Mouse (Mus musculus) Muller cell, postnatal 12 days (primary cell): ENCODE measurements around the gene Herpud1.
A peak's percentile ranks its signal among the peaks of the same experiment; 100 is the strongest.

Experiments used
- DNase-seq: peaks from one replicate; pipeline ENCODE4 v3.0.0-alpha.2; 2015; ENCODE audit errors: inconsistent ontology term

The Herpud1 gene

DNA sequence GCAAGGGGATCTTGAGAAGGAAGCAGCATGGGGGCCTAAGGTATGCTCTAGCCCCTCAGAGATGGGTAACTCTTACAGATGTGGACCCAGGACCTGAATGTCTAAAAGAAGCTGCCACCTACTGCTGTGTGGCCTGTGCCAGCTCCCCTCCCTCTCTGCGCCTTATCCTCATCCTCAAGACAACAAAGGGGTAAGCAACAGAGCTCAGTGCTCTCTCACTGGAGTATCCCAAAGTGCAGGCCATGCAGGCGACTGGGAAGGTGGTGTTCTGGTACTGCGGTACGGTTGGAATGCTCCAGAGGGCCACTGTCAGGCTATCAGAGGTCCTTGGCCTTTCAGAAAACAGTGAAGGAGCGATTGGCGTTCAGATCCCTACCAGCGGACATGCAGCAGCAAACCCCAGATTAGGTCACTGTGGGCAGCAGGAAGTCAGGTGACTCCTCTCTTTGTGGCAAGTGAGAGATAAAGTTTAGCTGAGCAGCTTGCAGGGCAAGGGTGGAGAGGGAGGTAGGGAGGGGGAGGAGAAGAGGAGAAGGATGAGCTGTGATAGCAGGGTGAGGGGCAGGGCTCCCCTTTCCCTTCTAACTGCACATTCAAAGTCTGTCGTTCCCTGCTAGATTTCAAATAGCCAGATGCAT lies 22.3 kb downstream of the Herpud1 start:
- DNase-seq: no peak

DNA sequence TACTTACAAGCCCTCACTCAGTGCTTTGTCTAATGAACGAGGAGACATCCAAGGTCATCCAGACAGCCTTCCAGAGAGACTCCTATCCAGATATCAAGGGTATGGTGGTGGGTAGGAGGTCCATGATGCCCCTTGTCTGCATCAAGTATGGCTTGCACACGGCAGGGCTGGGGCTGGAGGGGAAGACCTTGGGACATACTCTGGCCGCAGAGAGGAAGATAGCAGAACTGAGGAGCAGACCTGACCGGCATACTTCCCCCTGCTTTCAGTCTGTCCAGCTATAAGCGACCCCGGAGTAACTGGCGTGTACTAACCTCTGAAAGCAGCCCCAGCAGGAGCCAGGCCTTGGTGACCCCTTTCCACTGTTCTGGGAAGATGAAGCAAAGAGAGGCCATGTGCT lies 23.3 kb downstream of the Herpud1 start:
- DNase-seq: no peak

DNA sequence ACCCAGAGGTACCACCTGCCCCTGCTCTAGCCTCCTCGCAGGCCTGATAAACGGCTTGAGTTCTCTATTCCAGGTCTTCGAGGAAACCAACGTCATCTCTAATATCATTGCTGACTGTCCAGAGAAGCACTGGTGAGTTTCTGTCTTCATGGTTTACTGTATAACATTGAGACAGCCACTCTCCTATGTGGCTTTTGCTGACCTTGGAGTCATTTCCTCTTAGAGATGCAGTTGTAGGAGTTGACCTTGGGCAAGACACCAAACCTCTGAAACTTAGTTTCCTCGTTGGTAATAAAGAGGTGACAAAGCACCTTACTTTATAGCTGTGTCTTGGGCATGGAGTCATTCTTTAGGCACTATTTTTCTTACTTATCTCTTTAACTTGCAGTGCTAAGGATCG lies 26.3 kb downstream of the Herpud1 start:
- no peak for DNase-seq

DNA sequence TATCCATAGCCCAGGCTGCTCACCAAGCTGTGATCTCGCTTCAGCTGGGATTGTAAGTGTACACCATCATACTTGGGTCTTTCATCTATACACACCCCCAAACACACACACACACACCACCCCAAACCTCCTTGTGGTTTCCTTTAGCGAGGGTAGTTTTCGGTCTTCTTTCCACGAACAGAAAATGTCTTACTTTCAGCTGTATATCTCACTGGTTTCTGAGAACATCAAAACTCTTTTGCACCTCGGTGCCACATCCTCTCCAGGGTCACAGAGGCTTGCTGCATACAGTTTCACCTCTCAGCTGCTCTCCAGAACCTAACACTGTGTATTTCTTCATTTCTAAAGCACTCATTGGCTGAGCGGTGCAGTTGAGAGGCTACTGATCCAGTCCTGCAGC lies 27.3 kb downstream of the Herpud1 start:
- DNase-seq: no peak

DNA sequence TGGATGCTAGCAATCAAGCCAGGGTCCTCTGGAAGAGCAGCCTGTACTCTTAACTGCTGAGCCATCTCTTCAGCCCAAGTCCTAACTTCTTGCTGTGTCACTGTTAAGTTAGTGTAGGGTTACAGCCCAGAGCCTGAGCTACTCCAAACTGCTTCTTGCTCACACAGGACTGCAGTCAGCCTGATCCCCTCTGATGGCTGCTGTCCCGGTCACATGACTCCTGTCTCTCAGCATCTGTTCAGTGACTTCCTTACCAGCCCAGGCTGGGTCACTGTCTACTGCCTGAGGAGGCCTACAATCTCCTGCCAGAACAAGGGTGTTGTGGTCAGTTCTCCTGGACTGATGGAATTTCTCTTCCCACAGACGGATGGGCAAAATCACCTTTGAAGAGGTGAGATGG lies 29.0 kb downstream of the Herpud1 start:
- no peak for DNase-seq

DNA sequence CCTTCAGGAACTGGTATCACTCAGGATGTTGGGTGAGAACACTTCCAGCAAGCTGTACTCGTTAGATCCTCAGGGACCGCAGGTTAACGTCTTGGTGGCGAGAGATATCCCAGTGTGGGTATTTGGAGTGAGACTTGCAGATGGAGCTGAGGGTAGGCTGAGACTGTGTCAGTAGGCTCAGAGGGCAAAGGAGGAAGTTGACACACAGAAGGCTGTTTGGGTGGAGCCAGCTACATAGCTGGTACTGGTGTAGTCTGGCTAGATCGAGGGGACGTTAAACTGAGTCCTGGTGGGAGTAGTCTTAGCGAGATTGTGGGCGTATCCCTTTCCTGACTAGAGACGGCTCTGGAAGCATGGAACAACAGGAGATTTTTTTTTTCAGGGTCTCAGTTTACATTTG lies 31.8 kb downstream of the Herpud1 start:
- DNase-seq: no peak

DNA sequence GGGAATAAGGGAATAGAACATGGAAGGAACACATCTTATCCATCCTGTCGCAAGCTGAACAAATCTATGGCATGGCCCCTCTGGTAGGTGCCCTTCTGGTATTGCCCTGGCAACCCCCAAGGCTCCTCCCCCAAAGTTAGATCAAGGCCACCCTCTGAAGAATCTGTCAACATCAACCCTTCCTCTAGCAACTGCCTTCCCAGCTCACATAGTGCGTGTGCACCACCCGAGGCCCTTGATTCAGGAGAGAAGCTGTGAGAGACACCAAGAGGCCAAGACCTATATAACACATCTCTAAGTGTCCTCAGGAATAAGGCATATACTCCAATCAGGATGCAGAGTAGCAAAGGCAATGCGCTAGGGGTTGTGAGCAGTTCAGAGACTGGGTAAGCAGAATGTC lies 36.0 kb downstream of the Herpud1 start:
- DNase-seq: no peak

DNA sequence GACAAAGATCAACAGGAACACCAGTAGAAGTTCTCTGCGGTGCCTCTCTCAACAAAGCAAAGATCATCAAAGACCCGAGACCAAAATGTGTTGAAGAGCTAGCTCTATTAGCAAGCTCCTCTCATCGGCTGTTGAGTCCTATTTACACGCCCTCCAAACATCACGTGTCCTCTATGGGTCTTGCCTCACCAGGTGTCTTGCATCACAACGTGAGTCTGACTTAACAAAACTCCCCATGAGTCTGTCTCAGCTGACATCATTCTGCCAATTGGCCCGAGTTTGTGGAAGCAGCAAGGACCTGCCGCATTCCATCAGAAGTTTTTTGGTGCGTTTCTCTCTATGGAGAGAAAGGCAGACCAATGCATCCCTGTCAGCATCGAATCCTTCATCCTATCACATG lies 41.7 kb downstream of the Herpud1 start:
- DNase-seq: no peak

DNA sequence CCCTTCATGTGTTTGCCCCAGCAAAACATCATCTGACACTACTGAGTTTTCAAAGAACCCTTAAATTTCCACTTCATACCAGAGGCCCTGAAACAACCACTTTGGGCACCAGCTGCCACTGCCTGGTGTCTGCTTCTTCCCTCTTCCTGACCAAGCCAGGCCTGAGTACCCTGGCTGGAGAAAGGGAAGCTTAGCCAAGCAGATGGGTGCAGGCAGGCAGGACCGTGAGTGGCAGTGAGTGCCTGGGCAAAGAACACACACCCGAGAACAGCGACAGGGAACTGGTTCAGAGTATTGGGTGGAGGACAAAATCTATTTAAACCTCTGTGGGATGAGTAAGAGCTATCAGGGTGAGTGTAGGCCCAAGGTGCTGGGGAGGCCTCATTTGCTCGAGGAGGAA lies 42.2 kb downstream of the Herpud1 start:
- DNase-seq: no peak

DNA sequence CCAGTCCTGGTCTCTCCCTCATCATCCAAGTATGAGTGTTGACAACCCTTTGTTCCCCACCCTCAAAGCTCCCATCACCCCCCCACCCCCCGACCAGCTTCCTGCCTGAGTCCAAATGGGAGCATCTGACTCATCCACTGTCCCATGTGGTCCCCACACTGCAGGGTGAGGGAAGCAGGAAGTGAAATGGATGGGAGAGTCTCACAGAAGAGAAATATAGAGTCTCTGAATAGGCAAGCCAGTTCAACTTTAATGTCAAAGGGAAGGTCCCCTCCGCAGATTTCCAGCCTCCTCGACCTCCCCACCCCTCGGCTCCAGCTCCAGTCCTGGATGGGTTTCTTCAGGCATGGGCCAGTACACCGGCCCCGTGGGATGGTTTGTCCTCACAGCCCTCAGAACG lies 43.1 kb downstream of the Herpud1 start:
- DNase-seq: no peak

DNA sequence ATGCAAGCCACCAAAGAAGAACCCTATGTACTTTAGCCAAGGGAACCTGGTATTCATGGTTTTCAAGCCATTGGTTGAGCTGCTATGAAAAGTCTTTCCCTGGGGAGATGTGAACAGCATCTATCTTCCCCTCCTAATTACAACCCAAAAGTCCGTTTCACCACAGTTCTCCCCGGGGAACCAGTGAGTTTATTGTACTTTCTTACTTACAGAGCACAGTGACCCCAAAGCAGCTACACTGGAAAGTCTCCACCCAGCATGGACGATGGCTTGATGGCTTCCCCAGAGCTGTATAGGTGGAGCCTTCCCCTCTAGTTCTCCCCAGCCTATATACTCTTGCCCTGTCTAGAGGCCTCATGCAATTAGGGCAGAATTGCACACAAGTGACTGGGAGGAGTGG lies 46.0 kb downstream of the Herpud1 start:
- DNase-seq: no peak

DNA sequence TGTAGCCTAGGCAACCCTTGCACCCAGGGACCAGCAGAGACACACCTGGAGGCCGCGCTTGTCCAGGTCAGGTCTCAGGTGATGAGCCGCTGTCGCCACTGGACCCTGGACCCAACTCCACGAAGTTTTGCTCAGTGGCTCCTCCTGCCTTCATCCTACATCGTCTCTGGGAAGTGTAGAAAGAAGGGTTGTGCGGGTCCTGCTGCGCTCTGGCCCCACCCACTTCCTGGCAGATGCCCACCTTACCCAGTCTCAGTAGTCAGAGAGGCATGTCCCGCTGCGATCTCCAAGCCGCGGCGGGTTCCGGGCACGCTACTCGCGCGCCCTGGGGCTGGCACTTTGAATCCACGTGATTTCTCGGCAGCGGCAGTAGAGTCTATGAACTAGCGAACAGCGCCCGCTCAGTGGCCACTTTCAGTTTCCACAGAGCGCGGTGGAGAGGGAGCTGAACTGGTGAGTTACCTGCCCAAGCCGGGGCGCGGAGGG lies 47.8 kb downstream of the Herpud1 start, which contains the start of gene Nlrc5:
Gene Nlrc5 (plus strand): TSS at position 376 of the 486 bp plus-strand sequence.
- peak; percentile 87 for DNase-seq

DNA sequence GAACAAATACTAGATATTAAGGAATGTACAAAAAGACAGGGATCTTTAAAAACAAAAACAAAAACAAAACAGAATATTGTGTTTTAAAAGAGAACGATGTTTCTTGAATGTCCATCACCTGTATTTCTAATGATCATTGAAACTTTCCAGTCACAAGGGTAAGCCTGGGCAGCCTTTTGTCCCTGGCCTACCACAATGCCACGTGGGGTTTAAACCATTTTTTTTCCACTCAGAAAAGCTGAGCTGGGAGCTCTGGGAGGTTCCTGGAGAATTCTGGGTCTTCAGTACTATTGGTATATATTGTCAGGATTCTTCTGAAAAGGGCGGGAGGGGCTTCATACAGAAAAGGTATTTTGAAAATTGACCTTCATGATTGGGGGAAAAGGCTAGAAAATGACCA lies 48.7 kb downstream of the Herpud1 start:
- DNase-seq: no peak

DNA sequence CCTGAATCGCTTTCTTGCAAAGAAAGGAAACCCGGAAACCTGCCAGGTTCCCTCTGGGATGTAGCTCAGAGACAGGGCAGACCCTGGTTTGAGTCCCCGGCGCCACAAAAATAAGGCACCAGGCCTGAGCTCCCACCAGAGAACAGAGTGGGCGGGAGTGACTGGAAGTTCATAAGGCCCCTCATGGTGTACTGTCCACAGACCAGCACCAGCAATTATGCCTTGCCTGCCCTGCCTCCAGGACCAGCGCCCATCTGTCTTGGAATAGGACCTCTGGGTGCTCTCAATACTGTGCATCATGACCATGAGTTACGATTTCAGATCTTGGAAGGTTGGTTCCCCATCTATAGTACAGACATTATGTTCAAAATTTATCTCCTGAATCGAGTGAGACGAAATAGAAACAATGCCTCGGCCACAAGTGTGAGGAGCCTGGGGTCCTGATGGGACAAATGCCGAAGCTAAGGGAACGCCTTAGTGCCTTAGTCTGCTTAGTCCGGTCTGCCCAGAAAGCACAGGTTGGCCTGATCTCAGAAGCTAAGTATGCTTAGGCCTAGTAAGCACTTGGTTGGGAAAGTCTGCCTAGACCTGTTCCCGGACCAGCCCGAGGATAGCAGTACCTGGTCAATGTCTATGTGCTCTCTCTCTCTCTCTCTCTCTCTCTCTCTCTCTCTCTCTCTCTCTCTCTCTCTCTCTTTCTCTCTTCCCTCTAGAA lies 49.3 kb downstream of the Herpud1 start:
- no peak for DNase-seq

DNA sequence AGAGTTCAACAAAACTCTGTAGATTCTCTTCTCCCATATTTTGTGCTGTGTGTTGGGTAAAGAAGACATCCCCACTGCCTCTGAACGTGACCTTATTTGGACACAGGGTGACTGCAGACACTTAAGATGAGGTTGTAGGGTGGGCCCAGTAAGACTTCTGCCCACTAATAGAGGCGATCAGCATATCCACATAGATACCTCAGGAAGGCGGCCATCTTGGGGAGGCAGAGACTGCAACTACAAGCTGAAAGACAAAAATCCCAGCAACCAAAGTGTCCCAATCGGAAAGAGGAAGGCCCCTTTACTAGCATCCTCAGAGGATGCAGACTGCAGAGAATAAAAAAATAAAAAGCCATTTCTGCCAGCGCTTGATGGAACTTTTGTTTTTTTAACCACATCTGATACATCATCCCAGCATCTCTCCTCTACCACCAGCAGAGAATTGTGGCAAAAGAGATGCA lies 49.9 kb downstream of the Herpud1 start:
- DNase-seq: no peak

DNA sequence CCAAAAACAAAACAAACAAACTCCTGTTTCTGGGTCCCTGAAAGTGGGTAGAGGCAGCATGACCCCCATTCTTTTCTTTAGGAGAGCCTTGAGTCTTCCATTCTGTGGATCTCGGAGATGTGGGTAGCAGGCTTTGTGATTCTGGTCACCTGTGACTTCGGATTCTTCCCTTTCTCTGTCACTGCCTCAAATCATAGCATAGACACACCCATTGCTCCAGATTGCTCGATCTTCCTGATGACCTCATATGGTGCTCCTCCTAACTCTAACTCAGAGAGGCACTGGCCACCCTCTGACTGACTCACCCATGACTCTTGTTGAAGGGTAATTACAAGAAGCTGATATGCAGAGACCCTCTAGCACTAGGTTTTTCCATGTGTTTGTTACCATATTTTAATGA lies 50.7 kb downstream of the Herpud1 start:
- no peak for DNase-seq

DNA sequence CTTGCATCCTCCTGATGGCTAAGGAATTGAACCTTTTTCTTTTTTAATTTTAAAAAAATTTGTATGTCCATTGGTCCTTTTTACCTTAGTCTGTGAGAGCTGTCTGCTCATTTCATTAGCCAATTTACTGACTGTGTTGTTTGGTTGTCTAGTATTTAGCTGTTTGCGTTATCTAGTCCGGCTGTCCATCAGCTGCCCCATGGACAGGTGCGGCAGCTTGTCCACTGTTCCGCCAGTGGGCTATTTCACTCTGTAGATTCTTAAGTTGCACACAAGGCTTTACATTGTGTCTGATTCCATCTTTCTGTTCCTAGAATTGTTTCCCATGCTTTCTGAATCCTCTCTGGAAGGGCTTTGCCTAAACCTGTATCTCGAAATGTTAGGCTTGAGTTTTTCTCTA lies 52.4 kb downstream of the Herpud1 start:
- DNase-seq: no peak

DNA sequence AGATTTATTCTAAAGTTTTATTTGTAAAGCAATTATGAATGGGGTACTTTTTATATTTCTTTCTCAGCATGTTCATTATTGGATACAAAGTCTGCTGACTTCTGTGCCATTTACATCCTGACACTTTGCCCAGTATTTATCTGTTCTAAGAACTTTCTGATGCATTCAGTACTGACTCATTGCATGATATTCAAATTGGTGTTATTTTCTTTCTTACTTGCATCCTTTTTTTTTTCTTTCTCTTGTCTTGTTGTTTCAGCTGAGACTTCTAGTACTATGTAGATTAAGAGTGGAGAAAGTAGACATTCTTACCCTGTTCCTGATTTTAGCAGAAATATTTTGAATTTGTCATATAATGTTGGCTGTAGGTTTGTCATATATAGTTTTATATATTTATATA lies 53.5 kb downstream of the Herpud1 start:
- no peak for DNase-seq

DNA sequence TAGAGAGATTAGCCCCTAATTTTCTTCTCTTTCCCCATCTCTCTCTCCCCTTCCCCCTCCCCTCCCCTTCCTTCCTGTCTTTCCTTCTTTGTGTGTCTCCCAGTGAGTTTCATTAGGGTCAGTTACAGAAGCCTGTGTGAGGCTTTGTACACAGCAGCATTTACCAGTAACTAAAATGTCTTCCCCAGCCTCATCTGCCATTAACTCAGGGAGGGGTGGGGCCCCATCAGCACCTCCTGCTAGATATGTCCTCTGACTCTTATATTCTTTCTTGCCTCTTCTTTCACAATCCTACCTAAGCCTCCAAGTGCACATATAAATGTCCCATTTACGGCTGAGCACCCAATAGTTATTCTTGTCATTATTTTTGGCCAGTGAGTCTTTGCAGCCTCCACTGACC lies 54.2 kb downstream of the Herpud1 start:
- DNase-seq: no peak

DNA sequence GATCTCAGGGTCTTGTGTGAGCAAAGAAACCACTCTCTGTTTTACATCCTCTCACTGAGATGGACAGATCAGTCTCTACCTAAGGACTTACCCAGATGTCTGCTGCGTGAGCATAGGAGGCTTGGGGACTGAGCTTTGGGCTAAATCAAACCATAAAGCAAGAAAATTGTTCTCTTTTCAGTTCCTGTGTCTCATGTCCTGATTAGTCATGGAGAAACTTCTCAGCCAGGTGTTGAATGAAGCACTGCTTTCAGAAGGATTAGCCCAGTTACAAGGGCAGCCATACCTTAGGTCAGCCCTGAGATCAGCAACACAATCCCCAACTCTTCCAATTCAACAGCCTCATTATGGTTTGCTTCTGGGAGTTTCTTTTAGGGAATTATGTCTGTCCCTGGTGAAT lies 55.4 kb downstream of the Herpud1 start:
- DNase-seq: no peak

DNA sequence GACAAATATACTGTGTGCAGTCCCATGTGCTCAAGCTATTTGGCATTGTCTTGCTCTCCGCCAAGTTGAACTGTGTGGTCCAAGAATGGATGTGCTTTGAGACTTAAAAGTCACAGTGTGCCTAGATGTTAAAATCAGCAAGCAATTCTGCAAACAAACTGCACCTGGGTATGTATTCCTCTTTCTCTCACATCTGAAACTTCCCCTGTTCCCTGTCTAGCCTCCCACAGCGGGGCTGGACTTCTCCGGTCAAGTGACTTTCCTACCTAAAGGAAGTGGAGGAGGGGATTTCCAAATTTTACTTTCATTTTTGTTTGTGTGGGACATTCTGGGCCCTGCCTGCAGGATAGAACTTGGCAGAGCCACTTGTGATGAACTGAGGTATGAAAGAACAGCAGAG lies 56.9 kb downstream of the Herpud1 start:
- DNase-seq: no peak

DNA sequence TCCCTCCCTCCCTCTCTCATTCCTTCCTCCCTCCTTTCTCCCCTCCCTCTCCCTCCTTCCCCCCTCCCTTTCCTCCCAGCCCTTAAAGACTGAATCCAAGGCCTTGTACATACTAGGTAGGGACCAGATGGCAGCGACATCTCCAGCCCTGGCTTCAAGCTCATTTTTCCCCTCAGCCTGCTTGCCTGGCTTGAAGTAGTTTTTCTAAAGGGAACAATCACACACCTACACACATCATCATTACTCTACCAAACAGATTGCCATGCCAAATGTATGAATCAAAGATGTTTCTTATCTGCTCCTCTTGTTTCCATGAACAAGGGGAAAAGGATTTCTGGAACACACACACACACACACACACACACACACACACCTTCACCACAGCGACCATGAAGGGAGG lies 58.2 kb downstream of the Herpud1 start:
- DNase-seq: no peak
